Mouse (Mus musculus) 3134 (cell line): ENCODE data around the gene Gabra4.
A peak's percentile ranks its signal among the peaks of the same experiment; 100 is the strongest.

Experiments used
- DNase-seq: peaks from one replicate; pipeline ENCODE4 v3.0.0-alpha.2; 2011; ENCODE audit warnings: low spot score; ENCODE audit not compliant: insufficient read length; ENCODE audit errors: extremely low read depth

The Gabra4 gene

GRCm38 (mm10) chr5:71658115-71658497 is at the start of gene Gabra4:
Gene Gabra4, minus strand, starts transcription at chr5:71658308.
- DNase-seq: no peak

- no peak for DNase-seq
These were observed 43.1 kb upstream of the Gabra4 start for GRCm38 (mm10) chr5:71701273-71701614.

- peak; percentile 4 for DNase-seq
These were observed 42.6 kb upstream of the Gabra4 start for GRCm38 (mm10) chr5:71700468-71701272.

- no peak for DNase-seq
These were observed 41.8 kb upstream of the Gabra4 start for GRCm38 (mm10) chr5:71699696-71700467.

DNA sequence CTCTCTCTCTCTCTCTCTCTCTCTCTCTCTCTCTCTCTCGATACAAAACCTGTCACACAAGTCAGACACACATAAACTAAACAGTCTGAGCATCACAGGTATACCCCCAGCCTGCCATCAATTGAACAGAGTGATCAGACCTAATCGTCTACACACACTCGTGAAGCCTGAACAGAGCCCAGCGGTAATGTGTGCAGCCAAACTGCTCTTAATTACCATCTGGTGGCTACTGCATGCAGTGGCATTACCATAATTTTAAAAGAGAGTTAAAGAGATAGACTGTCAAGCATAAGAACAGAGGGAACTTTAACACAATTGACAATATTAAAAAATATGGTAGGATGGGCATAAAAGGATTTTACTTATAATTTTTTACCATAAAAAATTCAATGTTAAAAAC is 7.5 kb upstream of the Gabra4 start:
- no peak for DNase-seq

GRCm38 (mm10) chr5:71657482-71658114 is 510 bp downstream of the Gabra4 start, which contains the start of gene Gabrb1:
Gene Gabrb1, plus strand, starts transcription at chr5:71658113.
- DNase-seq: peak; percentile 1

DNA sequence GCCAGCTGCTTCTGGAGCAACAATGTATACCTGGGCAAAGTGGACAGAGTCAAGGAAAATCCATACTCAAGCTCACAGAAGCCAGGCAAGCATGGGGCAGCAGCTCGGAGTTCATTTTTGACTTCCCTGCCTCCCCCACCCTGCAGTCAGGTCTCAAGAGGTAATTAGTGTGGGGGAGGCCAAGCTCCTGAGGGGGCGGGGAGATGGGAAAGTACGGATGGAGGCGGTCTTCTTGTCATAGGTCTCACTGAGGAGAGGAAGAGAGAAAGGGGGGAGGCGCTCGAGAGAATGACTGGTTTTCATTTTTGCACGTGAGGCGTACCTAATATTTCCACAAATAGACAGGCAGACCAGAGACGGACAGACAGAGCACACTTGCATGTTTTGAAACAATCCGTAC is 1.3 kb downstream of the Gabra4 start:
- DNase-seq: no peak

GRCm38 (mm10) chr5:71654056-71654455 is 4.1 kb downstream of the Gabra4 start:
- DNase-seq: no peak

DNA sequence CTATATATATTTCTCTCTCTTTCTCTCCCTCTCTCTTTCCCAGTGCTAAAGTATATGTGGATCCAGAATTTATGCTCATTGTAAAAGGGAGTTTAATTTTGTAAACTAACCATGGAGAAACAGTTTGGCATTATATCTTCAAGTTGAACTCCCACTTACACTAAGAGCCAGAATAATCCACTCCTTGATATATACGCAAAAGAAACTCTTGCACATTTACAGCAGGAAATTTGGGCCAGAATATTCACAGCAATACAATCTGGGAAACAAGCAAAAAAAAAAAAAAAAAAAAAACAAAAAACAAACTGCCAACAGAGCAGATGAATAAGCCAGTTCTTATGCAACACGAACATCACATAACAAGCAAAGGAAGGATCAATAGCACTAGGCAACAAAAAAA is 10.0 kb downstream of the Gabra4 start:
- DNase-seq: no peak

- DNase-seq: no peak
These were observed 18.3 kb downstream of the Gabra4 start for GRCm38 (mm10) chr5:71639804-71640203.

DNA sequence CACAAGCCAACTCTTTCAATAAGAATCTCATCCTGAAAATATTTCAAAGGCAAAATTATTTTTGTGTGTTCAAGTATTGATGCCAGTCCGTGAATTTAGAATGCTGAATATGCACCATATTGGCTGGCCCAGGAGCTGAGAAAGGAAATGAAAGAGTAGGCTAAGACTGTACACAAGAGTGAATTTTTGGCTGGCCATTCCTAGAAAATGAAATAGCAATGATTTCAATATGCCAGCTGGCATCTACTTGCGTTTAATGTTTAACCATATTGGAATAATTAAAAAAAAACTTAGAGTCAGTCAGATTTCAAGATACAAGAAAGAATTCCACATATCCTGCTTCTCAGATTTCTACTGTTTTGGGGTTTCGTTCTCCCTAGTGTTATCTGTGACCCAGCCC is 30.3 kb downstream of the Gabra4 start:
- no peak for DNase-seq

DNA sequence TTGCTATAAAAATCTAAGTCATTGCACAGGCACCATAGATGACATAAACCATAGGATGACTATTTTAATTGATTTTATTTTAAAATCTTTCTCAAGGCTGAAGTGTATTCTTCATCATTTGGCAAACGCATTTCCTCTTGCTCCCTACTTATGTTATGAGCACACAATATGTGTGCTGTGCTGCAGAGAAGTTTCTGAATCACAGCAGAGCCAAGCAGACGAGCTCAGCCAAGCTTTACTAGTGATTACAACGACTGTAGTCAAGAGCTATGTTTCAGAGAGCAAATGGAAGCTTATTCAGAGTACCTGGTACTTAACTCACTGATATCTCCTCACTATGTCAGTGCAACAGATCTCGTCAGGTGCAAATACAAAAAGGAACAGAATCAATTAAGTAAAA is 41.4 kb downstream of the Gabra4 start:
- DNase-seq: no peak

DNA sequence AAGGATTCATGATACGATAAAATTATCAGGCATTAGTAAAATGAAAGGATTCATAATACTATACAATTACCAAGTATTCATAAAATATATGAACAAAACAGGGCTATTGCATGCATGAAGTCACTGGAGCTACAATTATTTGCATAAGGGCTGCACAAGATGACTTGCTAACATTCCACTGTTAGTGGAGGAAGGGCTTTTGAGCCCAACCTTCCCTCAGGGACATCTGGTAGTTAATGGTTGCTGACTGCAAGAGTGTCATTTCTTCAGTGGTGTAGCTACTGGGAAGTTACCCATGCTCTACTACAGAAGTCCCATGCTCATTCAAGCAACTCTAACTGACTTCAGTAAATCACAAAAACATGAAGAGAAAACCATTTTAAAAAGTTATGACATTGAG is 43.8 kb downstream of the Gabra4 start:
- no peak for DNase-seq

GRCm38 (mm10) chr5:71608735-71609134 is 49.4 kb downstream of the Gabra4 start:
- DNase-seq: no peak

- DNase-seq: no peak
These were observed 51.2 kb downstream of the Gabra4 start for GRCm38 (mm10) chr5:71606907-71607306.

DNA sequence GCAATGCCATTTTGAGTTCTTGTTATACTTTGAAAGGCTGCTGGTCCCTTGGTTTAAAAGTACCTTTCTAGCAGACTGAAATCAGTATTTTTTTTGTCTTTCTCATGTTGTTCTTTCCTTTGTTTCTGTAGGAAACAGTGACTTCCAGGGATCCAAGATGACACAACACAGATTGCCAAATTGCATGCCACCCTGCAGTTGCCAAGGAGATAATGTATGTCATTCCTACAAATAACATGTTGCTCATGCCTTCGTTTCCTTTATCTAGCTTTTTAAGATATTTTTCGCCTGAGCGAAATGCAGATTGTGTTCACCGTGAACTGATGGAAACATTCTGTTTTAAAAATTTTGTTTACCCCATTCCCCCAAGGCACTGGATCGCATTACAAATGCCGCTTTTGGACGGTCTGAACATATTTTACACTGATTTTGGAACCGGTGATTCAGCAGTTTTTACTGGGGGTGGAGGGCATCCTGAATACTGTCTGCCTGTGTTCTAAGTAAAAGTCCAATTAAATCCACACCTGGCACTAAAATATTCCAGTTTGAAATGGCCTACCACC is 53.9 kb downstream of the Gabra4 start:
- no peak for DNase-seq

- DNase-seq: no peak
These were observed 62.8 kb downstream of the Gabra4 start for GRCm38 (mm10) chr5:71595321-71595720.

DNA sequence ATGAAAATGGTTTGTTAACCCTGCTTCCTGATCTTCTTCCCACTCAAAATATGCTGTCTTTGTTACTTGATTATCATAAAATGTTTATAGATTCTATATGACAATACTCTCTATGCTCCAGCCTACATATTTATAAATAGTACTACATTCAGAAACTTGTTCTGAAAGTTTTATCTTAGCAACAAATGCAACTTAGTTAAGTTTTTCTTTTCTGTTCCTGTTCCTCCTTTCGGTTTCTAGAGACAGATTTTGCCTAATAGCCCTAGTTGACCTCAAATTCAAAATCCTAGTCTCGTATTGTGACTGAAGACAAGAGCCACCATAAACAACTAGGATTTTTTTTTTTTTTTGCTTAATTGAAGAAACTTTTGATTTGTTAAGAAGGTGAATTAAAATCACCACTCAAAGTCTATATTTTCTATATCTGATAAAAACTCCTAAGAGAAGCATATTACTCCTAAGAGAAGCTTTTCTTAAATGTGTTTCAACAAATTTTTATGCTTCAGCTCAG is 64.3 kb downstream of the Gabra4 start:
- no peak for DNase-seq

- no peak for DNase-seq
These were observed 86.4 kb downstream of the Gabra4 start for GRCm38 (mm10) chr5:71571646-71572237.

DNA sequence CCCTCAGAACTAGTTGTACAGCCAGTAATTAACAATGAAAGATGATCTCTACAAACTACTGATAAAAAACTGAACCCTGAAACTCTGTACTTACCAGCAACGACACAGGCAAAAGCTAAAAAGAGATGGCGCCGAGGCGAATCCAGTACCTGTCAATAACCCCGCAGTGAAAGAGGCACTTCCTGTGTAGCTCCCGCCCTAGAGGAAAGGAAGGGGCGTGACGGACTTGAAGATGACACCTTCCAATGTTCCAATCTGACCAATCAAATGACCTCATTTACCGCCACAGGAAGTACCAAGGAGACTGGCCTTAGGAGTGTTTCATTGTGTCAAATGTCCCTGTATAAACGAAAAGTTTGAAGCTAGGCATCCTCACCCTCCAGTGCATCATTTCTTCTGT is 110.0 kb downstream of the Gabra4 start, which contains the start of gene Cox7b2:
TSS of gene Cox7b2 (minus strand) at position 127 of the 400 bp plus-strand sequence.
- DNase-seq: no peak

DNA sequence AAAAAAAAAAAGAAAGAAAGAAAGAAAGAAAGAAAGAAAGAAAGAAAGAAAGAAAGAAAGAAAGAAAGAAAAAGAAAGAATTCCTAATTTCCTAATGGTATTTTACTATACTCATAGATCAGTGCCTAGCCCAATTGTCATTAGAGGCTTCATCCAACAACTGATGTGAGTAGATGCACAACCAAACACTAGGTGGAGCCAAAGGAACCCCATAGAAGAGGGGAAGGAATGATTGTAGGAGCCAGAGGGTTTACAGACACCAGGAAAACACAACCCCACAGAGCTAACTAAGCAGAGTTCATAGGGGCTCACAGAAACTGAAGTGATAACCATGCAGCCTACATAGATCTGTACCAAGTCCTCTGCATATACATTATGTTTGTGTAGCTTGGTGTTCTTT is 112.6 kb downstream of the Gabra4 start:
- peak; percentile 2 for DNase-seq
